Mouse (Mus musculus): ENCODE measurements at regions not wholly inside any gene's neighbourhood (a gene's known extent, or its start where the extent isn't known, plus 50 kb on each side); places are given as distances from the start of the nearest gene placed in this dataset.

GRCm38 (mm10) chr3:23374341-23374740, 1297.9 kb downstream of the Tbl1xr1 start:
- Histone ChIP-seq H3K27ac (no peak overlapping the region), H3K9ac (no peak overlapping the region), H3K4me1 (replicated peaks) (no peaks in the 10 kb centered on the region), H3K27me3 (no peaks in the 10 kb centered on the region), H3K4me3 (no peak overlapping the region), H3K4me2 (no peak overlapping the region), H3K36me3 (no peaks in the 10 kb centered on the region), H3K9me3 (no peaks in the 10 kb centered on the region)
- ATAC-seq (ENCODE audit: low FRiP score), result no peak
- 67% methylated on average over 5 of the region's 5 CpGs for WGBS

GRCm38 (mm10) chr3:23404877-23405276, 1328.4 kb downstream of the Tbl1xr1 start:
- Histone ChIP-seq H3K27me3 (no peaks in the 10 kb centered on the region), H3K4me3 (no peak overlapping the region), H3K9me3 (no peaks in the 10 kb centered on the region), H3K4me2 (no peak overlapping the region), H3K4me1 (replicated peaks) (no peaks in the 10 kb centered on the region), H3K36me3 (no peaks in the 10 kb centered on the region), H3K27ac (no peak overlapping the region), H3K9ac (no peak overlapping the region)
- no peak for ATAC-seq (ENCODE audit: low FRiP score)
- WGBS, result 61% methylated on average over 1 of the region's 1 CpGs

GRCm38 (mm10) chr3:23409431-23409830, 1333.0 kb downstream of the Tbl1xr1 start:
- no peaks in the 10 kb centered on the region for H3K36me3 ChIP-seq
- no peak for ATAC-seq (ENCODE audit: low FRiP score)

GRCm38 (mm10) chr3:23426956-23427355, 1350.5 kb downstream of the Tbl1xr1 start:
- 86% methylated on average over 3 of the region's 3 CpGs for WGBS
- no peak overlapping the region for H3K4me3 ChIP-seq
- no peaks in the 10 kb centered on the region for H3K4me1 ChIP-seq (replicated peaks)
- no peak overlapping the region for H3K27ac ChIP-seq
- H3K4me2 ChIP-seq, result no peak overlapping the region
- no peak for ATAC-seq (ENCODE audit: low FRiP score)
- no peaks in the 10 kb centered on the region for H3K9me3 ChIP-seq
- no peaks in the 10 kb centered on the region for H3K36me3 ChIP-seq
- H3K27me3 ChIP-seq, result no peaks in the 10 kb centered on the region
- H3K9ac ChIP-seq, result no peak overlapping the region

More at GRCm38 (mm10) chr3:23409431-23409830, 1333.0 kb downstream of the Tbl1xr1 start:
- H3K27me3 ChIP-seq, result no peaks in the 10 kb centered on the region
- H3K27ac ChIP-seq, result no peak overlapping the region
- H3K4me1 ChIP-seq (replicated peaks), result no peaks in the 10 kb centered on the region
- H3K9ac ChIP-seq, result no peak overlapping the region
- no peaks in the 10 kb centered on the region for H3K9me3 ChIP-seq
- H3K4me2 ChIP-seq, result no peak overlapping the region
- H3K4me3 ChIP-seq, result no peak overlapping the region

- Histone ChIP-seq H3K4me2 (no peak overlapping the region), H3K27me3 (no peaks in the 10 kb centered on the region), H3K9ac (no peak overlapping the region), H3K4me1 (replicated peaks) (no peaks in the 10 kb centered on the region), H3K4me3 (no peak overlapping the region), H3K27ac (no peak overlapping the region), H3K9me3 (no peaks in the 10 kb centered on the region), H3K36me3 (no peaks in the 10 kb centered on the region)
- no peak for ATAC-seq (ENCODE audit: low FRiP score)
Observed at GRCm38 (mm10) chr3:23435016-23435415, 1358.6 kb downstream of the Tbl1xr1 start.

- H3K4me1 ChIP-seq (replicated peaks), result no peaks in the 10 kb centered on the region
- no peak for ATAC-seq (ENCODE audit: low FRiP score)
- H3K4me3 ChIP-seq, result no peak overlapping the region
- H3K27ac ChIP-seq, result no peak overlapping the region
- H3K4me2 ChIP-seq, result no peak overlapping the region
- no peaks in the 10 kb centered on the region for H3K27me3 ChIP-seq
- 47% methylated on average over 1 of the region's 1 CpGs for WGBS
- no peaks in the 10 kb centered on the region for H3K9me3 ChIP-seq
- no peak overlapping the region for H3K9ac ChIP-seq
- H3K36me3 ChIP-seq, result no peaks in the 10 kb centered on the region
Observed at GRCm38 (mm10) chr3:23457720-23458119, 1381.3 kb downstream of the Tbl1xr1 start.

- Histone ChIP-seq H3K27ac (no peak overlapping the region), H3K4me2 (no peak overlapping the region), H3K4me3 (no peak overlapping the region), H3K9ac (no peak overlapping the region), H3K4me1 (replicated peaks) (no peaks in the 10 kb centered on the region), H3K27me3 (no peaks in the 10 kb centered on the region), H3K36me3 (no peaks in the 10 kb centered on the region), H3K9me3 (no peaks in the 10 kb centered on the region)
- WGBS, result 93% methylated on average over 1 of the region's 1 CpGs
- no peak for ATAC-seq (ENCODE audit: low FRiP score)
Observed at GRCm38 (mm10) chr3:23499889-23500288, 1423.4 kb downstream of the Tbl1xr1 start.

- no peak overlapping the region for H3K9ac ChIP-seq
- no peak overlapping the region for H3K4me3 ChIP-seq
- no peaks in the 10 kb centered on the region for H3K4me1 ChIP-seq (replicated peaks)
- no peak overlapping the region for H3K4me2 ChIP-seq
- no peaks in the 10 kb centered on the region for H3K27me3 ChIP-seq
- H3K9me3 ChIP-seq, result no peaks in the 10 kb centered on the region
- no peak for ATAC-seq (ENCODE audit: low FRiP score)
- 89% methylated on average over 3 of the region's 3 CpGs for WGBS
- no peak overlapping the region for H3K27ac ChIP-seq
- H3K36me3 ChIP-seq, result no peaks in the 10 kb centered on the region
Observed at GRCm38 (mm10) chr3:23547546-23547945, 1471.1 kb downstream of the Tbl1xr1 start.

- Histone ChIP-seq H3K36me3 (no peaks in the 10 kb centered on the region), H3K4me1 (replicated peaks) (no peaks in the 10 kb centered on the region), H3K4me2 (no peak overlapping the region), H3K27ac (no peak overlapping the region), H3K27me3 (no peaks in the 10 kb centered on the region), H3K9ac (no peak overlapping the region), H3K9me3 (peaks cover 9% of the 10 kb centered on the region), H3K4me3 (no peak overlapping the region)
- no peak for ATAC-seq (ENCODE audit: low FRiP score)
- 83% methylated on average over 2 of the region's 2 CpGs for WGBS
Observed at GRCm38 (mm10) chr3:23564340-23564739, 1487.9 kb downstream of the Tbl1xr1 start.

GRCm38 (mm10) chr3:23568806-23569205, 1492.4 kb downstream of the Tbl1xr1 start:
- no peaks in the 10 kb centered on the region for H3K27me3 ChIP-seq
- WGBS, result 97% methylated on average over 12 of the region's 12 CpGs
- no peak overlapping the region for H3K27ac ChIP-seq
- no peak overlapping the region for H3K4me2 ChIP-seq
- H3K9me3 ChIP-seq, result peaks cover 18% of the 10 kb centered on the region
- no peaks in the 10 kb centered on the region for H3K36me3 ChIP-seq
- no peak overlapping the region for H3K4me3 ChIP-seq
- no peak overlapping the region for H3K9ac ChIP-seq
- ATAC-seq (ENCODE audit: low FRiP score), result no peak
- H3K4me1 ChIP-seq (replicated peaks), result no peaks in the 10 kb centered on the region

- Histone ChIP-seq H3K4me2 (no peak overlapping the region), H3K27me3 (no peaks in the 10 kb centered on the region), H3K9ac (no peak overlapping the region), H3K9me3 (no peaks in the 10 kb centered on the region), H3K4me1 (replicated peaks) (no peaks in the 10 kb centered on the region), H3K36me3 (no peaks in the 10 kb centered on the region), H3K4me3 (no peak overlapping the region), H3K27ac (no peak overlapping the region)
- WGBS, result 80% methylated on average over 3 of the region's 3 CpGs
- ATAC-seq (ENCODE audit: low FRiP score), result no peak
Observed at GRCm38 (mm10) chr3:23592506-23593141, 1516.2 kb downstream of the Tbl1xr1 start.

- H3K9ac ChIP-seq, result no peak overlapping the region
- no peak overlapping the region for H3K4me3 ChIP-seq
- H3K36me3 ChIP-seq, result no peaks in the 10 kb centered on the region
- no peak overlapping the region for H3K4me2 ChIP-seq
- no peak overlapping the region for H3K27ac ChIP-seq
- 92% methylated on average over 3 of the region's 3 CpGs for WGBS
- H3K9me3 ChIP-seq, result no peaks in the 10 kb centered on the region
- no peak for ATAC-seq (ENCODE audit: low FRiP score)
- no peaks in the 10 kb centered on the region for H3K4me1 ChIP-seq (replicated peaks)
- no peaks in the 10 kb centered on the region for H3K27me3 ChIP-seq
Observed at GRCm38 (mm10) chr3:23601469-23601868, 1525.0 kb downstream of the Tbl1xr1 start.

GRCm38 (mm10) chr3:23610054-23610453, 1533.6 kb downstream of the Tbl1xr1 start:
- Histone ChIP-seq H3K36me3 (no peaks in the 10 kb centered on the region), H3K27ac (no peak overlapping the region), H3K4me1 (replicated peaks) (no peaks in the 10 kb centered on the region), H3K9ac (no peak overlapping the region), H3K4me2 (no peak overlapping the region), H3K27me3 (no peaks in the 10 kb centered on the region), H3K4me3 (no peak overlapping the region), H3K9me3 (no peaks in the 10 kb centered on the region)
- ATAC-seq (ENCODE audit: low FRiP score), result no peak
- WGBS, result 80% methylated on average over 2 of the region's 2 CpGs
